Mouse (Mus musculus): ENCODE measurements around the gene Cnn2.
A peak's percentile ranks its signal among the peaks of the same experiment; 100 is the strongest.
"Not testable (repeated sequence)": the region's sequence is repeated elsewhere in the genome, so short reads cannot be mapped to it uniquely, and the experiment has no call there.

Cnn2 gene

DNA sequence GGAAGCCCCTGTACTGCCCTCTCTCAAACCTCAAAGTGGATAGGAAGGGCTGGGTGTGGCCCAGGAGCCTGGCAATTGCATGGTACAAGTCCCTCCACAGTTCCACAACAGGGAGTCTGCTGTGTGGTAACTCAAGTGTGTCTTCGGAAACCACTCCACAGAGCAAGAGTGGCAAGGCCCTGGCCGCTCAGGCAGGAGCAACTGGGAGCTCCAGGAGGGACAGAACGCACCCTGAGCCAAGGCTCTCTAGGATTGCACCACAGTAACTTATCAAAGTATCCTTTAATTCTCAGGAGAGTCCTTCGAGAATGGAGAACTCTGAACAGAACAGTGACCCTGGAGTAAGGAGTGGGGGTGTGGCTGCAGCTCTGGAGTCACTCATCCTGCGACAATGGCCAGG is 47.3 kb downstream of the Cnn2 start:
- DNase-seq (ENCODE audit: low read depth, low spot score), result no peak

DNA sequence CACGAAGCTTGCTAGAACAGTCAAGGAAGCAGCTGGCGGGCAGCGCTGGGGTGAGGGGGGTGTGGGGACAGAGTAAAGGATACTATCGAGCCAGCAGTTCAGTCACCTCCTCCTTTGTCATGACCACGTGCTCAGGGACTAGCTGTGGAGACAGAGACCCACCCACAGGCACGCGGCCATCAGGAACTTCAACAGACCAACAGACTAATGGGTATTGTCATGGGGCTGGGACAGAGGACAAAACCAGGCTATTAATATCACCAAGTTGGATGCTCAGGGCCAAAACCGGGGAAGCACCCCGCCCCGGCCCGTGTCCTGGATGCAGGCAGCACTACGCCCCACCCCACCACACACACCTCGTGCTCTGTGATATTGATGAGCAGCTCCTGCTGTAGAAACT is 48.4 kb downstream of the Cnn2 start:
- no peak for DNase-seq (ENCODE audit: low read depth, low spot score)

DNA sequence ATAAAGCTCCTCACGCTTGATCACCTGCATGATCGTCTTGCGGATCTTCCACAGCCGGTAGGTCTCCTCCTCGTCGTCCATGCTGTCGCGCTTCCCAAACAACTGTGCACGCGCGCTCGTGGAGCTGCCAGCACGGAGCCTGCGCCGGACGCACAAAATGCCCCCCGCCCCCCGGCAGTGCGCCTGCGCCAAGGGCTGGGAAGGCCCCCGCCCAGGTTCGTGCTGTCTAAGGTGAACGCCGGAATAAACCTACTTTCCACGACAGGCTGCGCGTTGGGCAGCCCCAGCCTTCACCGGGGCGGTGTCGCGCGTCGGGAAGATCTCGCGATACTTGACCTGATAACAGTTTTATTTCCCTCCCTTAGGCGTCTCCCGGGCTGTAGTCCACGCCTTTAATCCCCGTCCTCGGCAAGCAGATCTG is 51.2 kb downstream of the Cnn2 start, which contains the start of gene Polr2e:
TSS of gene Polr2e (minus strand) at position 237 of the 421 bp plus-strand sequence.
- peak; percentile 98 for DNase-seq (ENCODE audit: low read depth, low spot score)

DNA sequence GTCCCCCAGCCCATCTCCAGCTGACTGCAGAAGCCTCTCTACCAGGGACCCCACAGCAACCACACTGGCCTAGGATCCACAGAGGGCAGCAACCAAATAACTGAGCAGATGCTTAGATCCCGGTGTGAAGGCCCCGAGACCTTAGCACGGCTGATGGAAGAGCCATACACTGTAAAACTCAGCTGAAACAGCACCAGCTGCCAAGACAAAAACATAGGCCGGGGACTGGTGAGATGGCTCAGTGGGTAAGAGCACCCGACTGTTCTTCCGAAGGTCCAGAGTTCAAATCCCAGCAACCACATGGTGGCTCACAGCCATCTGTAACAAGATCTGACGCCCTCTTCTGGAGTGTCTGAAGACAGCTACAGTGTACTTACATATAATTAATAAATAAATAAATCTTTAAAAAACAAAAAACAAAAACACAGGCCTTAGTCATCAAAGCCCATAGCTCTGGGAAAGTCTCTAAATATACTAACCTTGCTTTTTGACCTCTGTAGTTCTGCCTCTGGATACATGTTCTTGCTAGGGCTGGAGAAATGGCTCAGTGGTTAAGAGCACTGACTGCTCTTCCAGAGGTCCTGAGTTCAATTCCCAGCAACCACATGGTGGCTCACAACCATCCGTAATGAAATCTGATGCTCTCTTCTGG is 53.2 kb downstream of the Cnn2 start:
- not testable (repeated sequence) for DNase-seq (ENCODE audit: low read depth, low spot score)

DNA sequence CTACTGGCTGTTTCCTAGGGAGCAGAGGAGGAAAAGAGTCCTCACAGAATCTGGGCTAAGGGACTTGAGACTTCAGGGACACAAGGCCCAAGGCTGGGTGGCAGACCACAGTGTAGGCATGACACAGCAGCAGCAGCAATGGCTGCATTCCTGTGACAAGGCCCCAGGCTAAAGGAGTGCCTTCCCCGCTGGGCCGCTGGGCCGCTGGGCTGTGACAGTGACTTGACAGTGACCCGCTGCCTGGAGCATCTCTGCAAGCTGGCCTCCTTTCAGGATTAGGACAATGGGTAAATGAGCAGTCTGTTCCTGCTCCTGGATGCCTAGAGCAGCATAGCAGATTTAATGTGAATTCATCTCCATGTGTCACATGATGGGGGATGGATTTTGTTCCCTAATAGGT is 55.7 kb downstream of the Cnn2 start:
- no peak for DNase-seq (ENCODE audit: low read depth, low spot score)

DNA sequence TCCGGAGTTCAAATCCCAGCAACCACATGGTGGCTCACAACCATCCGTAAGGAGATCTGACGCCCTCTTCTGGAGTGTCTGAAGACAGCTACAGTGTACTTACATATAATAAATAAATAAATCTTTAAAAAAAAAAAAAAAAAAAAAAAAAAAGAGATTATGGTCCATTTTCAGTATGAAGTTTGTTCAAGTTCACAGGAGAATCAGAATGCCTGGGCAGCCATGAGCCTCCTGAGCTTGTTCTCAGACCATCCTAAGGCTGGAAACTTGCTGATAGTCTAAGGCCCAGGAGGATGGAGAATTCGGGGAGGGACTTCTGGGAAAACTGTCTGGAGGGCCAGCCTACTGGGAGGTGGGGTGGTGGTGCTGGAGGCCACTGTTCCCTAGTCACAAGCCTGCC is 57.0 kb downstream of the Cnn2 start:
- not testable (repeated sequence) for DNase-seq (ENCODE audit: low read depth, low spot score)
